Mouse (Mus musculus): ENCODE data around the gene Galnt4. TPM values are rescaled to one million over a fixed set of nuclear protein-coding genes. Genes with fewer than 3 reads are reported as not detected.

Galnt4 gene
- total RNA-seq, 2 experiments from 2014 or later = 3.4 to 3.8 TPM

DNA sequence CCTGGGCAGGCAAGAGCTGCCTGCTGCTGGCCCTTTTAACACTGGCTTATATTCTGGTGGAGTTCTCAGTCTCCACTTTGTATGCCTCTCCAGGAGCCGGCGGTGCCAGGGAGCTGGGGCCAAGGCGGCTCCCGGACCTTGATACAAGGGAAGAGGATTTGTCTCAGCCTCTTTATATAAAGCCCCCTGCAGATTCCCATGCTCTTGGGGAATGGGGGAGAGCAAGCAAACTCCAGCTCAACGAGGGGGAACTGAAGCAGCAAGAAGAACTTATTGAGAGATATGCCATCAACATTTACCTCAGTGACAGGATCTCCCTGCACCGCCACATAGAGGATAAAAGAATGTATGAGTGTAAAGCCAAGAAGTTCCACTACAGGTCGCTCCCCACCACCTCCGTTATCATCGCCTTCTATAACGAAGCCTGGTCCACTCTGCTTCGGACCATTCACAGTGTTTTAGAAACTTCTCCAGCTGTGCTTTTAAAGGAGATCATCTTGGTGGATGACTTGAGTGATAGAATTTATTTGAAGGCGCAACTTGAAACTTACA, 548 bp downstream of the Galnt4 start:
- no peak for DNase-seq (ENCODE audit: extremely low spot score in 1 of 2, low spot score in 2 of 2)
- intact Hi-C loops (cut with DNase I) = loop anchor here (5.0 kb wide), 2 partner anchors 39 to 509 kb away; no protein-coding TSS in a partner anchor

- no peak for DNase-seq (ENCODE audit: extremely low spot score in 1 of 2, low spot score in 2 of 2)
- intact Hi-C loops (cut with DNase I) = no loop called here
These were observed 5.6 kb downstream of the Galnt4 start for GRCm38 (mm10) chr10:99113533-99113932.

- intact Hi-C loops (cut with DNase I) = no loop called here
- DNase-seq (ENCODE audit: extremely low spot score in 1 of 2, low spot score in 2 of 2) = no peak
These were observed 6.3 kb downstream of the Galnt4 start for GRCm38 (mm10) chr10:99114295-99114694.

DNA sequence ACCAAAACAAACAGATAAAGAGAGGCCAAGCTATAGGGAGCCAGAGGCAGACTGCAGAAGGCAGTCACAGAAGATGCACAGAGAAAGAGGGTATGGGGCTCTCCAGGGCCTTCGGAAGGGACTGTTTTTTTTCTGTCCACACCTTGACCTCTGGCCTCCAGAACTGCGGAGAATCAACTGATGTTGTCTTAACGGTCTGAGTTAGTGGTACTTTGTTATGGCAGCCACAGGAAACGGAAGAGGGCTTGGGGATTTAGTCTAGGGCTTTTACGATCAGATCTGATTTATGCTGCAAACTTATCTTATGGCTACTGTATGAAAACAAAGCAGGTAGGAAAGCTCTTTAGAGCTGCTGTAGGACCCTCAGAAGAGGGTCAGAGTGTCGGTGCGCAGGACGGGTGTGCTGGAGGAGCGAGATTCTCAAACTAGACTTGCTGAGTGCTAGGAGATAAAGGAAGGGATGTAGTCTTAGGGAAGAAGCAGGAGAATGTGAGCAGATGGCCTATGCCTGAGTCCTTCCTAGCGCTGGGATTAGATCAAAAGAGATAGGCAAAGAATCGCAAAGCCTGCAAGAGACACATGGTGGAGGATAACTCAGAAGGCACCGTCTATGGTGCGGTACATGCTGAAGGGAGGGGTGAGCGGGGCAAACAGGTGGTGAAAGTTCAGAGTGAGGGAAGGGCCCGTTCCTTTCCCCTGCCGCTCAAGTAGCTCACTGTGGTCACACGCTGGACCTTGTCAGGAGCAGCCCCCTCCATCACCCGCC, 7.7 kb downstream of the Galnt4 start:
- DNase-seq (ENCODE audit: extremely low spot score in 1 of 2, low spot score in 2 of 2) = no peak
- intact Hi-C loops (cut with DNase I) = no loop called here

DNA sequence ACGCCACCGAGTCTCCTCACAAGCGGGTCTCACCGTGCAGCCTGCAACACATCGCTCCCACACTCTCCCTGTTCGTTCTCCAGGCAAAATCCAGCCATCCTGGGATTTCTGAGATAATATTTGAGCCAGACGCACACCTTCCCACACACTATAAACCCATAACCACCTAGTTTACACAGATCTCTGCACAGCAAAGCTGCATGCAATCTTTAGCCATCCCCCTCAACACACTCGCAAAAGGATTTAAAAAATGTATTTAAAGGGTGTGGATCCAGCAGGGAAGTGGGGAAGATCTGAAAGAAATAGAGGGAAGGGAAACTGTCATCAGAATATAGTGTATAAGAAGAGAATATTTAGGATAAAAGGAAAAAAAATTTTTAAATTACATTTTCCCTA, 8.3 kb downstream of the Galnt4 start:
- no peak for DNase-seq (ENCODE audit: extremely low spot score in 1 of 2, low spot score in 2 of 2)
- intact Hi-C loops (cut with DNase I) = no loop called here

GRCm38 (mm10) chr10:99116650-99117615, 9.0 kb downstream of the Galnt4 start:
- intact Hi-C loops (cut with DNase I) = no loop called here
- DNase-seq (ENCODE audit: extremely low spot score in 1 of 2, low spot score in 2 of 2) = no peak

DNA sequence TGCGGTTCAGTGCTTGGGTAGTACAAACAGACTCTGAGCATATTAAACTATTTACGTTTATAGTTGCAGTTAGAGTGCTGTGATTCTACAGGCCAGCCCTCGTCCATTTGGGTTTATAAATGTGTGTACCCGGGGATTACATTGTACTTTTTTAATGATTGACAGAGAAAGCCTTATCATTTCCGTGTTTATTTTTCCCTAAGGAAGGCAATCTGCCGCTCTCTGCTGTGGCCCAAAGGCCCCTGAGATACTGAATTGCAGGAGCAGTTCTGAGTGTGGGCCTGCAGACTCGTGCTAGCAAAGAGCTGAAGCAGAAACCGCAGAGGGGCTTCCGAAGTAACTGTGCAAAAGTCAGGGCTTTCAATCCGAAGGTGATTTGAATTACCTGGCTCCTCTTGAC, 9.9 kb downstream of the Galnt4 start:
- DNase-seq (ENCODE audit: extremely low spot score in 1 of 2, low spot score in 2 of 2) = no peak
- intact Hi-C loops (cut with DNase I) = no loop called here

DNA sequence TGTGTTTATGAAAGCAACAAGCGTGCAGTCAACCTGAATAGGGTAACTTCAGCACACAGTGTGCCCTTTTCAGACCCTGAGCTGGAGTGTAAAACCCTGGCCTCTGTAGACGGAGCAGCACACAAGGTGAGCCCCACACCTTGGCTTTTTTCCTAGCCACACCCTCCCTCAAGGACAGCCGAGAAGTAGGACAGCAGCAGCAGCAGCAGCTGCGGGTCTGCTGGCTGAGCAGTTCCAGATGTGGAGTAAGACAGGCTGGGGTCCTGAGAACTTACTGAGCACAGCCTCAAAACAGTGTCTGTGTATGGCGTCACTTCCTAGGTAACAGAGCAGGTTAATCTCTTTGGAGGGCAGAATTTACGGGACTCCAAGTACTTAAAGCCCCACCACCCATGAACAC, 10.7 kb downstream of the Galnt4 start:
- no peak for DNase-seq (ENCODE audit: extremely low spot score in 1 of 2, low spot score in 2 of 2)
- intact Hi-C loops (cut with DNase I) = no loop called here

DNA sequence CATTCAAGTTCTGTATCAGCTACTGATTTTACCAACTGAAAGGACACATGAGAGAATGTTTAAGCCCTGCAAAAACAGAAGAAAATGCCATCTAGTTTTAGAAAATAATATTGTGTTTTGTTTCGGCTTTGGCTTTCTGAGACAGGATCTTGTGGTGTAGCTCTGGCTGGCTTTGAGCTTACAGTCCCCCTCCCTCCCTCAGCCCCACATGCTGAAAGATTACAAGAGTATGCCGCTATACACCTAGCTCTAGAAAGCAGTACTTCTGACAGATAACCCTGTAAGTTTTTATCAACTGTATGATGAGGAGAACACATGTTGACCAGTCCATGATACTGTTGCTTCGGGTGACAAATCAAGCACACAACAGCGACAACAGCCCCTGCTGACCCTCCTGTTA, 11.5 kb downstream of the Galnt4 start:
- no peak for DNase-seq (ENCODE audit: extremely low spot score in 1 of 2, low spot score in 2 of 2)
- intact Hi-C loops (cut with DNase I) = no loop called here

DNA sequence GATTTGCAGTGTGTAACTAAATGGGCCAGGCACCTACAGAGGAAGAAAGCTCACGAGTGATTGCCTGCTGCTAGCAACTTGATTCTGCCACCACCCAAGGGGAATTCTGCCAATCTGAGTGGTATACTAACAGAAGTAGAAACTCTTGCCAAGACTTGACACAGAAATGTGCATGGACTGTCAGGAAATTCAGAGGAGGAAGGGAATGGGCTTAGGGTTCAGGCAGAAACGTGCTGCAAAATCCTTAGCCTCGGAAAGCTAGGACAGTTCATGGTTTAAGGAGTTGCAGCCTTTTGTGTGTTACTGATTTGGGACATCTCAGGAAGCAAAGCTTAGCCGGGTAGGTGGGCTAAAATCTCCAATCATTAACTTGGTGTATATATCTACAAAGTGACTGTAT, 18.3 kb downstream of the Galnt4 start, which contains the start of gene Phxr2:
Gene Phxr2, minus strand, starts transcription at position 101 of the 400 bp plus-strand sequence.
- intact Hi-C loops (cut with DNase I) = no loop called here
- no peak for DNase-seq (ENCODE audit: extremely low spot score in 1 of 2, low spot score in 2 of 2)

DNA sequence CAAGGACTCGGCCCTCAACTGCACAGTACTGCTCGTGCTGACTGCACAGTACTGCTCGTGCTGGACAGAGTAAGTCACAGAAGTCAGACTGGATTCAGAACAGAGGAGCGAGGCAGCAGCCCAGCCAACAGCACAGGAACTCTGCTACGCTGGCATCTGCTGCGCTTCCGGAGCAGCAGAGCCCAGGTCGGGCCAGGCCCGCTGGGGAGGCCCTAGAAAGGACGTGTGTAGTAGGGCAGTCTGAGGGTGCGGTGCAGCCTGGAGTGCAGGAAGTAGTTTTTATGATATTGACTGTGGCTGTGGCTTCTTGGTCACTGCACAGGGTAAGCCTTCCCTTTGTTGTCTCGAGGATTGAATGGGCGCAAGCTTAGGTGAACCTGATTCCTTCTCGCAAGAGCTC, 19.0 kb downstream of the Galnt4 start:
- intact Hi-C loops (cut with DNase I) = no loop called here
- DNase-seq (ENCODE audit: extremely low spot score in 1 of 2, low spot score in 2 of 2) = no peak

DNA sequence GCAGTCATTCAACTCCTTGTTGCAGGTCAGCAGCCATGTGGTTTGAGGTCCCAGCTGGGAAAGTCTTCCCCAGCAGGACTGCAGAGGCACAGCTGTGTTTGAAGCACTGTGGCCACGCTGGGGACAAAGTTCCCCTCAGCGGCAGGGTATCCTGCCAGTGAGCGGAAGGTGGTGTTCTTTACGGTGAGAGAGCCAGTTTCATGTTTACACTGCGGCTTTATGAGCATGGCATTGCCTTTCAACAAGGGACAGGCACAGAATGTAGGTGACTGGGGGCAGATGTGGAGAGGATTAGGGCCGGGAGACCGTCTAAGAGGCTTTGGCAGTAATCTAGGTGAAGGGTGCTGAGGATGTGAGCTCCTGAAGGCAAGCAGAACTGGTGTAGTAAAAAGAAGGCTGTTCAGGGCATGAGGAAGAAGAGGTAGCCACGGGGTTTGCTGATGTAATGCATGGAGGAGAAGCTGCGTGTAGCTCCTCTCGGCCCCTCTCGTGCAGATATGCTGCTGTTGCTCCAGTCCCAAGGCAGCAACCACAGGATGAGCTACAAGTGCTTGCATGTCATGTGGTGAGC, 19.8 kb downstream of the Galnt4 start:
- intact Hi-C loops (cut with DNase I) = no loop called here
- no peak for DNase-seq (ENCODE audit: extremely low spot score in 1 of 2, low spot score in 2 of 2)

GRCm38 (mm10) chr10:99130611-99131010, 22.7 kb downstream of the Galnt4 start:
- intact Hi-C loops (cut with DNase I) = no loop called here
- peak in 1 of 2 experiments; percentile 32 for DNase-seq (ENCODE audit: extremely low spot score in 1 of 2, low spot score in 2 of 2)

DNA sequence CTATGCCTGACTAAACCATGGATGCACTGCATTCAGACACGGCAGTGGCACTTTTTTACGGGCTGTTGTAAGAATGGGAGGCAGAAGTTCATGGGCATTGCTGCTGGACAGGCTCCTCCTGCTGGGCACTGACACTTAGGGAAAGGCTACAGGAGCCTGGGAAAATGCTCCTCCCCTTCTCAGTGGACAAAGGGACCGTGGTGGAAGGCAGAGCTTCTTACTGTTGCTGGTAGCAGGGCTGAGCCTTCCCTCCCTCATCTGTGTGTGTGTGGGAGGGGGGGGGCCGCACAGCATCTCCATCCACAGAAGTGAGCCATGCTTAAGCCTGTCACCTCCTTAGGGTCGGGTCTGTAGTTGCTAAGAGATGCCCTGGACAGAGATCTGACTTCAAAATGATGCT, 23.3 kb downstream of the Galnt4 start:
- intact Hi-C loops (cut with DNase I) = no loop called here
- DNase-seq (ENCODE audit: extremely low spot score in 1 of 2, low spot score in 2 of 2) = no peak

GRCm38 (mm10) chr10:99132189-99132588, 24.2 kb downstream of the Galnt4 start:
- peak in 1 of 2 experiments; percentile 42 for DNase-seq (ENCODE audit: extremely low spot score in 1 of 2, low spot score in 2 of 2)

DNA sequence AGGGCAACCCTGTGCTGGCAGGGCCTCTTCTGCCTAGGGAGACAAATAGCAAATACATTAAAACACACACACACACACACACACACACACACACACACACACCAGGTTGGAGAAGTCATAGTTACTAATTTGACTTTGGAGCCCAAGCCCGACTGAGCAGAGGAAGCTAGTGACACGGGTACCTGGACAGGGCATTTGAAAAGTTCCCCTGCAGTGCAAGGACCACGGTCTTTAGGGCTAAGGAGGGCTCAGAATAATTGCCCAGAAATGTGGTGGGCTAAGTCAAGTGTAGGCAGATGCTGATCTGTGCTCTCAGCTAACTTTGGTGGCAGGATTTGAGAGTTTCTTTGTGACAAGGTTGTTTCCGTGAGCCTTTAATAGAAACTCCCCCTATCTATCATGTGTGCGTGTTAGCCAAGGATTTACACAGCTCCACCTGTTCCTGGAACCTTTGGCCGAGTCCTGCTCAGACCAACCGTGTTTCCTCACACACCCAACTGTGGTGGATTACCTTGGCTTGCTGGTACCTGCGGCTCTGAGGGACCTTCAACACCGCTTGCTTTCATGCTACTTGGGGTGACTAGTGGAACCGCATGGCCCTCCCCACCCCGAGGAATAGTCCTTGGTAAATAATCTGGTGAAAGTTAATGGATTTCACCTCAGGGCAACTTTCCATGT, 24.8 kb downstream of the Galnt4 start:
- intact Hi-C loops (cut with DNase I) = no loop called here
- no peak for DNase-seq (ENCODE audit: extremely low spot score in 1 of 2, low spot score in 2 of 2)

More at GRCm38 (mm10) chr10:99132189-99132588, 24.2 kb downstream of the Galnt4 start:
- intact Hi-C loops (cut with DNase I) = no loop called here

GRCm38 (mm10) chr10:99133321-99133875, 25.4 kb downstream of the Galnt4 start:
- no peak for DNase-seq (ENCODE audit: extremely low spot score in 1 of 2, low spot score in 2 of 2)
- intact Hi-C loops (cut with DNase I) = no loop called here

- intact Hi-C loops (cut with DNase I) = no loop called here
- no peak for DNase-seq (ENCODE audit: extremely low spot score in 1 of 2, low spot score in 2 of 2)
These were observed 28.4 kb downstream of the Galnt4 start for GRCm38 (mm10) chr10:99136337-99136736.

All from left cerebral cortex, postnatal 10 days (tissue).